Mouse (Mus musculus) hindbrain, embryonic 14.5 days (tissue): ENCODE data around the gene Aldh1a2. TPM values are rescaled to one million over a fixed set of nuclear protein-coding genes. Genes with fewer than 3 reads are reported as not detected.

ENCODE experiments used
- ATAC-seq: fragments of 200-750 bp; cut with Nextera tagmentation; 2 replicates; pipeline ENCODE4 v1.8.0; 2017; ENCODE audit warnings: moderate number of reproducible peaks, mild to moderate bottlenecking, moderate TSS enrichment, moderate library complexity; ENCODE audit not compliant: low FRiP score
- DNase-seq: peaks from one replicate; pipeline ENCODE4 v3.0.0-alpha.2; 2015; ENCODE audit warnings: low spot score
- H3K27ac ChIP-seq: fragments of 300-500 bp; sonication (generic); 2 replicates; pipeline ENCODE4 v1.5.1; 2014; ENCODE audit warnings: mild to moderate bottlenecking, moderate library complexity
- H3K27me3 ChIP-seq: fragments of 300-500 bp; sonication (generic); 2 replicates; pipeline ENCODE4 v1.6.1; 2014; ENCODE audit warnings: mild to moderate bottlenecking, low read length, mixed read lengths; ENCODE audit not compliant: control insufficient read depth, insufficient read depth
- H3K36me3 ChIP-seq: fragments of 300-500 bp; sonication (generic); replicated peaks from 2 replicates; pipeline ENCODE4 v1.6.1; 2014; ENCODE audit not compliant: control insufficient read depth, insufficient read depth
- H3K4me1 ChIP-seq: fragments of 300-500 bp; sonication (generic); replicated peaks from 2 replicates; pipeline ENCODE4 v1.6.1; 2014; ENCODE audit warnings: antibody characterized with exemption, low read length, mixed read lengths; ENCODE audit not compliant: control insufficient read depth, insufficient read depth
- H3K4me2 ChIP-seq: fragments of 300-500 bp; sonication (generic); replicated peaks from 2 replicates; pipeline ENCODE4 v1.6.1; 2014; ENCODE audit warnings: mild to moderate bottlenecking, moderate library complexity
- H3K4me3 ChIP-seq: fragments of 300-500 bp; sonication (generic); replicated peaks from 2 replicates; pipeline ENCODE4 v1.5.1; 2014; ENCODE audit warnings: mild to moderate bottlenecking, low read length
- H3K9ac ChIP-seq: fragments of 300-500 bp; sonication (generic); 2 replicates; pipeline ENCODE4 v1.6.1; 2014
- H3K9me3 ChIP-seq: fragments of 300-500 bp; sonication (generic); 2 replicates; pipeline ENCODE4 v1.6.1; 2016; ENCODE audit warnings: low read length; ENCODE audit not compliant: control insufficient read depth
- WGBS: fragments of 180-500 bp; shearing (Covaris S2); extraction: QIAGEN DNeasy Blood & Tissue Kit; methylation state at CpG from one replicate; pipeline ENCODE4 v1.1.7; 2014; 5-methylcytosine and 5-hydroxymethylcytosine counted together
- polyA plus RNA-seq: library from polyadenylated mRNA; unstranded; fragments of >200 nt; fragmentation: Nextera tagmentation; extraction: Ambion mirVana; gene quantifications from 2 replicates; pipeline ENCODE4 v1.2.1, GENCODE M21; 2014

The Aldh1a2 gene
- polyA plus RNA-seq, 1 experiment from 2014 or later, result 52.8 TPM

DNA sequence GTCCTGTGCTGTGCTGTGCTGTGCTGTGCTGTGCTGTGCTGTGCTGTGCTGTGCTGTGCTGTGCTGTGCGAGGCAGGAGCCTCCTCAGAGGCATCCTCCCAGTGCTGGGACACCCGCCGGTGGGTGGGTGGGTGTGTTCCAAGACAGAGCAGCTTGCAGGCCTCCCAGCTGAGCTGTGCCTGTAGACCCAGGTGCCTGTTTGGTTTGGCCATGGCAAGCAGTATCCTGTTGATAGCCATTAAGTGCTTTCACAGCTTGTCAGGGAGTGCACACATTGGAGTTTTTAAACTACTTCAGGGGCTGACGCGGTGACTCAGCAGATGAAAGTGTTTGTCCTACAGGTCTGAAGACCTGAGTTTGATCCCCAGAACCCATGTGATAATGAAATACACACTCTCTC lies 108.5 kb downstream of the Aldh1a2 start:
- ATAC-seq (no peak), DNase-seq (no peak)
- no peaks in the 10 kb centered on the region for H3K4me1 ChIP-seq
- H3K9ac ChIP-seq, result no peak overlapping the region
- no peak overlapping the region for H3K4me3 ChIP-seq
- H3K27me3 ChIP-seq, result no peaks in the 10 kb centered on the region
- no peak overlapping the region for H3K4me2 ChIP-seq
- H3K27ac ChIP-seq, result no peak overlapping the region
- WGBS, result 77% methylated on average over 5 of the region's 5 CpGs
- no peaks in the 10 kb centered on the region for H3K9me3 ChIP-seq
- no peaks in the 10 kb centered on the region for H3K36me3 ChIP-seq

DNA sequence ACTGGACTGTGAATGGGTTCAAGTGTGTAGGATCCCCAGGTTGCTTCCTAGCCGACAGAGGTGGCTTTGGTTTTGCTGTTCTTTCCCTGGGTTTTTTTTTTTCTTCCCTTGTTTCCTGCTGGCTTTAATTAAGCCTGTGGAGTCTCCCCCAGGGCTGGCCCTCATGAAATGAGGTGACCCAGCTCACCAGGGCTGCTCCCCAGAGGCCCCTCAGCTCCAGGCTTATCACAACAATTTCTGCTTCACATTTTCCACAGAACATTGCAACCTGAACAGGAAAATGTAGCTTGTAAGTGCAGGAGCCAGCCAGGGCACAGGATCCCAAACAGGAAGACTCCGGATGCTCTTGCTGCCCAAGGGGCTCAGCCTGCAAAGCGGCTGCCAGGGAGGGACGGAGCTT lies 110.7 kb downstream of the Aldh1a2 start:
- H3K4me3 ChIP-seq, result no peak overlapping the region
- WGBS, result 67% methylated on average over 4 of the region's 4 CpGs
- H3K36me3 ChIP-seq, result no peaks in the 10 kb centered on the region
- DNase-seq, result no peak
- H3K27me3 ChIP-seq, result no peaks in the 10 kb centered on the region
- H3K9me3 ChIP-seq, result no peaks in the 10 kb centered on the region
- H3K9ac ChIP-seq, result no peak overlapping the region
- H3K27ac ChIP-seq, result no peak overlapping the region
- ATAC-seq, result no peak
- H3K4me1 ChIP-seq, result no peaks in the 10 kb centered on the region
- H3K4me2 ChIP-seq, result no peak overlapping the region

DNA sequence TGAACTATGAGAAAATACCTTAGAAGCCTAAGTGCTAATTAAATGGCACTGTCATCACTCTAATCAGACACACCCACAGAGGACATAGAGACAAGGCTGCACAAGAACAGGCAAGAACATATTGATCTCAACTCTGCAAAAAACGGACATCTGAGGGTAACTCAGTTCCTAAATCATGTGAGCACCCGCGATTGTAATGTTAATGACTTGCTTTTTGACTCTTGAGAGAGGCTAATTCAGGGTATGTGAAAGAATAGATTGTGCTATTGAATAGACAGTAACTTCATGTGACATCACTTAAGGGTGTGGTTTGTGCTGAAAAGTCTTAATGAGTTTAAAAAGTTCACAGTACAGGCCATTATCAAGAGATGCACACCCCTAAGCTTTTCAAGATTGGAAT lies 116.1 kb downstream of the Aldh1a2 start:
- no peak overlapping the region for H3K4me3 ChIP-seq
- H3K27me3 ChIP-seq, result no peaks in the 10 kb centered on the region
- no peak for DNase-seq
- no peaks in the 10 kb centered on the region for H3K4me1 ChIP-seq
- H3K9me3 ChIP-seq, result no peaks in the 10 kb centered on the region
- H3K4me2 ChIP-seq, result no peak overlapping the region
- H3K36me3 ChIP-seq, result no peaks in the 10 kb centered on the region
- H3K9ac ChIP-seq, result no peak overlapping the region
- no peak overlapping the region for H3K27ac ChIP-seq
- 51% methylated on average over 3 of the region's 3 CpGs for WGBS
- ATAC-seq, result no peak

DNA sequence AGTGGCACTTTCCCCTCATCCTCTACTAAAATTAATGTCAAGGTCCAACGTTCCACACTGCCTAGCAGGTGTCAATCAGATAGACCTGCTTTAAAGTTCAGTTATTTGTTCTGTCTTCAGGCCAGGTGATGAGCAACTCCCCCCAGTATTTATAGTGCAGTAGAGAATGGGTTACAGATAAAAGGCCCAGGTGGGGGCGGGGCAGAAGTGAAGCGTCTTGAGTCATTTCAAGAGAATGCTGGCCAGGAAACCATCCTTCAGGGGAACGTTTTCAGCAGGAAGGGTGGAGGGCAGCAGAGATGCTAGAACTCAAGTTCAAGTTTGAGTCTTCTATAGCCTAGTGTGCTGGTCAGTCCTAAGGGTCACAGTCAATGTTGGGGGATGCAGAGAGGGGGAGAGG lies 121.1 kb downstream of the Aldh1a2 start:
- no peak for ATAC-seq

DNA sequence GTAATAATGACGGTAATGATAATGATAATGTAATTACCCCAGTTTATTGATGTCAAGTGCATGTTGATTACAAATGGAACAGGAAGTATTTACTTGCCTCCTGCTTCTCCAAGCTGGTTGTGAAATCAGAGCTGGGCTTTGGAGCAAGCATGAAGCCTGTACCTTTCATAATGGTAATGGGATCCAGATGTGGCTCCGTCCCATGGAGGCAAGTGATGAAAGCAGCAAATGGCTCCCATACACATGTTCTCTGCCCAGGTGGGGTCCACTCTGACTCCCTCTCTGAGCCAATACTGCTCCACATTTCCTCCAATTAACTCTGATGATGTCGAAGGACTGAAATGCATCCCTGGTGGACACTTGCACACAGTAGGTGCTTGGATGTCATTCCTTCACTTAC lies 121.8 kb downstream of the Aldh1a2 start:
- ATAC-seq (no peak), DNase-seq (no peak)
- no peak overlapping the region for H3K27ac ChIP-seq
- H3K9me3 ChIP-seq, result no peaks in the 10 kb centered on the region
- no peak overlapping the region for H3K4me2 ChIP-seq
- H3K36me3 ChIP-seq, result no peaks in the 10 kb centered on the region
- 82% methylated on average over 3 of the region's 3 CpGs for WGBS
- H3K4me3 ChIP-seq, result no peak overlapping the region
- H3K4me1 ChIP-seq, result no peaks in the 10 kb centered on the region
- H3K27me3 ChIP-seq, result no peaks in the 10 kb centered on the region
- H3K9ac ChIP-seq, result no peak overlapping the region

More for the DNA sequence above, 121.1 kb downstream of the Aldh1a2 start:
- 68% methylated on average over 4 of the region's 4 CpGs for WGBS
- no peak for DNase-seq
- Histone ChIP-seq H3K27ac (no peak overlapping the region), H3K4me3 (no peak overlapping the region), H3K4me2 (no peak overlapping the region), H3K9ac (no peak overlapping the region), H3K4me1 (no peaks in the 10 kb centered on the region), H3K36me3 (no peaks in the 10 kb centered on the region), H3K27me3 (no peaks in the 10 kb centered on the region), H3K9me3 (no peaks in the 10 kb centered on the region)

DNA sequence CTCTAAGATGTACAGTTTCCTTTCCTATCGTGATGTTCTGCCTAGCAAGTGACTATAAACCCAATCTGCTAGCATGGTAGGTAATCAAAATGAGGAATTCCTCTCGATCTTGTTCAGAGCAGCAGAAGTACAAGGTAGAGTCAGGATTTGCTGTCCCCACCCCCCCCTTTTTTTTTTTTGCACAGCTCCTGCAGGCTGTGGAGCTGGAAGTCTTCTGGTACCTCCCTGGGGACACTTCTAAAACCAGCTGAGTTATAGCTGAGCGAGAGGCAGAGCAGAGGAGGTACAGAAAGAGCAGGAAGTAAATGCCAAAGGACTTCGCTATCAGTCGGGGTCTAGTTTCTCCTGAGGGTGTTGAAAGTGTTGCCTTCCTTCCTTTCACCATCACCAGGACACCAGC lies 124.5 kb downstream of the Aldh1a2 start:
- Histone ChIP-seq H3K36me3 (no peaks in the 10 kb centered on the region), H3K9ac (no peak overlapping the region), H3K4me1 (no peaks in the 10 kb centered on the region), H3K4me2 (no peak overlapping the region), H3K27me3 (no peaks in the 10 kb centered on the region), H3K9me3 (no peaks in the 10 kb centered on the region), H3K4me3 (no peak overlapping the region), H3K27ac (no peak overlapping the region)
- 78% methylated on average over 5 of the region's 5 CpGs for WGBS
- ATAC-seq (no peak), DNase-seq (no peak)

Other genes with a start within 250 kb of the Aldh1a2 start
- gene Aqp9, start 47.1 kb upstream of the Aldh1a2 start, polyA plus RNA-seq, result 0.31 and 0.34 TPM in 2 replicates